Mouse (Mus musculus): Measurements from ENCODE around the gene Gm42957. TPM values are rescaled to one million over a fixed set of nuclear protein-coding genes. Genes with fewer than 3 reads are reported as not detected.
"Not testable (repeated sequence)": the region's sequence is repeated elsewhere in the genome, so short reads cannot be mapped to it uniquely, and the experiment has no call there.

Gm42957 gene
- total RNA-seq, 2 experiments from 2014 or later = 0.20 TPM; not detected in 1

DNA sequence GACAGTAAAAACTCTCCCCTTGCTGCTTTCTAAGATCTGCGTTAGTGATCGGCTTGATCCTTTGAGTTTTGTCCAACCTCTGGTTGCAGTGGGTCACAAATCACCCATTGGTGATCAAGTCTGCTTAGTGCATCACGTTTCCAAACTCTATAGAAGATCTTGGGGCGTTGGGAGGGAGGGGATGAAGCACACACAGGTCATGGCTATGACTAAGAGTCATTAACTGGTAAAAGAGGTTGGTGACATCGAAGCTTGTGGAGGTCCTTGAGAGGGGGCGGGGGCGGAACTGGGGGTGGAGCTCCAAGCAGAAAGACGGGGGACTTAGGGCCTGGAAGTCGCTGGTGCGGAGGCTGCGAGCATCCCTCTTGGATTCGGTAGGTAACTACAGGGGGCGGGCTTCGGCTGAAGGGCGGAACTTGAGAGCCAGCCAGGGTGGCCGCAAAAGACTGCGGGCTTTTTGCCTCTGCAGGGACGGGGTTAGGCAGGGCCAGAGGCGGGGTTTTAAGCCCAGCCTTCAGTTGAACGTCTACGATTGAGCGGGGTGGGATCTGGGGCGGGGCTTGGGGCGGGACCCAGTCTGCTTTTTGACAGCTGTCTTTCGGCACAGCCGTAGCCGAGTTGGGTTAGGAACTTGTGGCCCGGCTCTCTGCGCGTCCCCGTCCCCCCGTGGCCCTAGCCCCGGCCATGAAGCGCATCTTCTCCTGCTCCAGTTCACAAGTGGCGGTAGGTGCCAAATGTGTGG is 34.6 kb downstream of the Gm42957 start, which contains the start of gene Ankrd35:
TSS of gene Ankrd35 (plus strand) at position 405 of the 742 bp plus-strand sequence.
- intact Hi-C loops (cut with DNase I) = no loop called here

GRCm38 (mm10) chr3:96671519-96671918 is 36.2 kb downstream of the Gm42957 start:
- intact Hi-C loops (cut with DNase I) = no loop called here
- DNase-seq = no peak

More for the DNA sequence above, 34.6 kb downstream of the Gm42957 start, which contains the start of gene Ankrd35:
- DNase-seq = peak; percentile 68 to 73

DNA sequence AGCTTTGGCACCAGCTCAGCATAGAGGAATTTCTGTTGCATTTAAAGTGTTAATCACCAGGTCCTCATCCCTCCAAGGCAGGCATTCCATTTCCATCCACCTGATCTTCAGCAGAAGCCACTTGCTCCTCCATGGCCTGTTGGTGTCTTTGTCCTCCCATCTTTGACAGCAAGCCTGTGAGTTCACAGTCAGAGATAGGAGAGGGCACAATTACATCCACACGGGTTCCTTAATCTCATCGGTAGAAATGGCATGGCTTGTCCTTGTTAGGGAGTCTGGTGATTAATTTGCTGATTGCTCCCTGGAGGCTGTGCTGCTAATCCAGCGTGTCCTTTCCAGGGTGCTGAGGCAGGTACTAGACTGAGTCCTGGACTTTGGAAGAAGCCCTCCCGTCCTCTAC is 38.2 kb downstream of the Gm42957 start:
- intact Hi-C loops (cut with DNase I) = no loop called here

DNA sequence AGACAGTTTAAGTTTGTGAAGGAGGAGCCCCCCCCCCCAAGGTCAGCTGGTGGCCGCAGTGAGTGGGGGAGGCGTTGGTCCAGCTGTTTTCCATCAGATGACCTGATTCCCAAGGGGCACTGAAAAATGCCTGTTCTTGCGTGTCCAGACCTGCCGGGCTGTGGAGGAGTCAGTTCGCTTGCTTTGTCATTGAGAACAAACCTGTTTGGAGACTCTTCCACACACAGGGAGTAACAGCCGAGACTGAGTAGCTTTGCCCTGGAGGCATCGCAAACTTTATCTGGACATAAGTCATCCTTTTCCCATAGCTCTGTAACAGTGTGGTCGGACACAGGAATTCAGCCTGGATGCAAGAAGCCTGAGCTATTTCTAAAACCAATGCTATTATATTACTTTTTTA is 39.2 kb downstream of the Gm42957 start:
- intact Hi-C loops (cut with DNase I) = no loop called here
- DNase-seq = no peak

More for the DNA sequence above, 38.2 kb downstream of the Gm42957 start:
- no peak for DNase-seq

GRCm38 (mm10) chr3:96675171-96675570 is 39.9 kb downstream of the Gm42957 start:
- no peak for DNase-seq
- intact Hi-C loops (cut with DNase I) = no loop called here

DNA sequence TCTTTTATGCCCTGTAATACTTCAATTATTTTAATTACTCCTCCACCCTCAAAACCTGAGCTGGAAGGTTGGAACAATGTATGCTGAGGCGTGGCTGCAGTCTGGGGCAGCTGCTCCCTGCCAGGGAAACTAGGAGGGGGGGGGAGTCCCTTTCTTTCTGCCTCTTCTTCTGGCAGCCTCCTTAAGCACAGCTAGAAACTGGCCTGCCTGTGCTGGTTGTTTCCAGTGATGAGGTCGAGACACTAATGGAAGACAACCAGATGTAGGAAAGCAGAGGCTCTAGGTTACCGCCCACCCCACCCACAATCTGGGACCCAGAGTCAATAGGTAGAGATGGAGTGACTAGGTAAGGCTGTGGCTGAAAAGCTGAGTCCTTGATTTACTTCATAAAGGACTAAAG is 40.4 kb downstream of the Gm42957 start:
- DNase-seq = no peak
- intact Hi-C loops (cut with DNase I) = no loop called here

- intact Hi-C loops (cut with DNase I) = no loop called here
- DNase-seq = no peak
These were observed 43.2 kb downstream of the Gm42957 start for GRCm38 (mm10) chr3:96678456-96678855.

GRCm38 (mm10) chr3:96679159-96679674 is 43.9 kb downstream of the Gm42957 start:
- no peak for DNase-seq
- intact Hi-C loops (cut with DNase I) = no loop called here

- intact Hi-C loops (cut with DNase I) = no loop called here
- no peak for DNase-seq
These were observed 45.1 kb downstream of the Gm42957 start for GRCm38 (mm10) chr3:96680269-96680956.

DNA sequence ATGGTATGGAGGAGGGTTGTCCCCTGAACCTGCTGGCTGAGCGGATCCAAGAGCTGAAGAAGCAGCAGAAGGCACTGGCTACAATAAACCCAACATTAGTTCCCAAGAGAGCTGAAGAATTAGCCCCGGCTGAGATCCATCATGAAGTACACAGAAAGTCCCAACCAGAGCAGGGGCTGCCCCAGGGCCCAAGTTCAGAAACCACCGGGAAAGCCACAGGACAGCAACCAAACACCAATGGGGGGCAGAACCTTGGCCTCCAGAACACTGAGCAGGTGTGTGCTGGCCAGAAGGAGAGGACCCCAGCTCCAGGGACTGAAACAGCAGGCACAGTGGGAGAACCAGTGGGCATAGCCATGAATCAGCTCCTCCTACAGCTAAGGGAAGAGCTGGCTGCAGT is 48.2 kb downstream of the Gm42957 start:
- intact Hi-C loops (cut with DNase I) = no loop called here
- DNase-seq = no peak

DNA sequence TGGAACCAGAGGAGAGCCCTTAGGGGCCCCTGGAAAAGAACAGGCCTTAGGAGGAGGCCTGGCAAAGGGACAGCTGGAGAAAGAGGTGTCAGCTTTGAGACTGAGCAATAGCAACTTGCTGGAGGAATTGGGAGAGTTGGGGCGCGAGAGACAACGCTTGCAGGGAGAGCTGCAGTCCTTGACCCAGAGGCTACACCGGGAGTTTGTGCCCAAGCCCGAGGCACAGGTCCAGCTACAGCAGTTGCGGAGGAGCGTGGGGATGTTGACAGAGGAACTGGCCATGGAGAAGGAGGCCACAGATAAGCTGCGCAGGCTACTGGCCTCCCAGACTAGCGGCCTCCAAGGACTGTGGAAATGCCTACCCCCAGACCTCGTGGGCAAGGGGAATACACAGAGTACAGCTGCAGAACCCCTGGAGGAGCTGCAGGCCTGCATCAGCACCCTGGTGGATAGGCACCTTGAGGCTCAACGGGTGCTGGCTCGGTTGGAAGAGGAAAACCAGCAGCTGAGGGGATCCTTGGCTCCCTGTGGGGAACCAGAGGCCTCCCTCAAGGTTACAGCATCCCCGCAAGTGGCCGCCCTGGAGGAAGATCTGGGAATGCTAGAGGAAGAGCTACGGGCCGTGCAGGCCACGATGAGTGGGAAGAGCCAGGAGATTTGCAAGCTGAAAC is 49.0 kb downstream of the Gm42957 start:
- no peak for DNase-seq

DNA sequence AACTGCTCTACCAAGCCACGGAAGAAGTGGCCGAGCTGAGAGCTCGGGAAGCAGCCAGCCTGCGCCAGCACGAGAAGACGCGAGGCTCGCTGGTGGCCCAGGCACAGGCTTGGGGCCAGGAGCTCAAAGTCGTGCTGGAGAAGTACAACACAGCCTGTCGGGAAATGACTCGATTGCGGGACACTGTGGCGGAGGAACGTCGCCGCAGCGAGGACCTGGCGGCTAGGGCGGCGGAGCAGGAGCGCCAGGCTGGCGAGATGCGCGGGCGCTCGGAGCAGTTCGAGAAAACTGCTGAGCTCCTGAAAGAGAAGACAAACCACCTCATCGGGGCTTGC is 49.5 kb downstream of the Gm42957 start:
- no peak for DNase-seq
- intact Hi-C loops (cut with DNase I) = no loop called here

More for the DNA sequence above, 49.0 kb downstream of the Gm42957 start:
- intact Hi-C loops (cut with DNase I) = no loop called here

- DNase-seq; intact Hi-C loops (cut with DNase I): not testable (repeated sequence)
These were observed 50.8 kb downstream of the Gm42957 start for GRCm38 (mm10) chr3:96686057-96686456.

DNA sequence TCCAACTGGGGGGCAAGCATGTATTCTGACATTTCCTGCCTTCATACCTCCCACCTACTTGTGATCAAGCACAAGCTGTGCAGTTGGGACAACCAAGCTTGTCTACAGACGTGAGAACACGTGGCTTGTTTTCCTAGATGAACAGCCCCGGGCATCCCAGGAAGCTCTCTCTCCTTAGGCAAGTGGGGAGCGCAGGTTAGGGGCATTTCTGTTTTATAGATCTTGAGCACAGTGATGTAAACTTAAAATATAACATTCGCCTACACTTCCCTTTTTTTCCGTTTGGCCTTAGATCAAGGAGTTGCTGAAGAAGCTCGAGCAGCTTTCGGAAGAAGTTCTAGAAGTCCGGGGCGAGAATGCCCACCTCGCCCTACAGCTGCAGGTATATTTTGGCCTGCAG is 53.6 kb downstream of the Gm42957 start:
- no peak for DNase-seq

DNA sequence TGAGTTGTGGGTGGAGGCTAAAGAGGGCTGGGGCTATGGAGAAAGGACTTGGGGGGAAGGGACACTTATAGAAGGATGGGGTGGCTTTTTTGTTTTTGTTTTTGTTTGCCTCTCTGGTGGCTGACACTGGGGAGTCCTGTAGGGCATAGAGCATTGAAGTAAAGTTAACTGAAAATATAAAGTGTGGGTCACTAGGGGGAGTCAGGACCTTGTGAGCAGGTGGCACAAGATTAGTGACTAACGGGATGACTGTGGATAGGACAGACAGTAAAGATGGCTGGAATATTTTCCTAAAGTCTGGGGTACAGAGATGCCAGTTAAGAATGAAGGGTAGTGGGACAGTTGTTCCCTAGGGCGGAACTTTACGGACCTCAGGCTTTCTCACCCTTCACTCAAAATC is 55.0 kb downstream of the Gm42957 start:
- no peak for DNase-seq
- intact Hi-C loops (cut with DNase I) = no loop called here

More for the DNA sequence above, 53.6 kb downstream of the Gm42957 start:
- intact Hi-C loops (cut with DNase I) = no loop called here

GRCm38 (mm10) chr3:96692506-96692905 is 57.2 kb downstream of the Gm42957 start:
- DNase-seq = peak in 1 of 2 experiments; percentile 46
- intact Hi-C loops (cut with DNase I) = no loop called here

DNA sequence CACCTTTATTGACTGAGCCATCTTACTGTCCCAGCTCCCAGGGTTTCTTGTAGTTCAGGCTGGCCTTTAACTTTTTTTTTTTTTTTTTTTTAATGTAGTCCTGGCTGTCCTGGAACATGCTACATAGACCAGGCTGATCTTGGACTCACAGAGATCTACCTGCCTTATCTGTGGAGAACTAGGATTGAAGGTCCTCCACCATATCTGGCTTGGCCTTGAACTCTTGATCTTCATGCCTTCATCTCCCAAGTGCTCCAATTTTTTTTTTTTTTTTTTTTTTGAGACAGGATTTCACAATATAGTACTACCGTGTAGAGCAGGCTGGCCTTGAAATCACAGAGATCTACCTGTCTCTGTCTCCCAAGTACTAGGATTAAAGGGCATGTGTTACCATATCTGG is 58.3 kb downstream of the Gm42957 start:
- no peak for DNase-seq
- intact Hi-C loops (cut with DNase I) = no loop called here

DNA sequence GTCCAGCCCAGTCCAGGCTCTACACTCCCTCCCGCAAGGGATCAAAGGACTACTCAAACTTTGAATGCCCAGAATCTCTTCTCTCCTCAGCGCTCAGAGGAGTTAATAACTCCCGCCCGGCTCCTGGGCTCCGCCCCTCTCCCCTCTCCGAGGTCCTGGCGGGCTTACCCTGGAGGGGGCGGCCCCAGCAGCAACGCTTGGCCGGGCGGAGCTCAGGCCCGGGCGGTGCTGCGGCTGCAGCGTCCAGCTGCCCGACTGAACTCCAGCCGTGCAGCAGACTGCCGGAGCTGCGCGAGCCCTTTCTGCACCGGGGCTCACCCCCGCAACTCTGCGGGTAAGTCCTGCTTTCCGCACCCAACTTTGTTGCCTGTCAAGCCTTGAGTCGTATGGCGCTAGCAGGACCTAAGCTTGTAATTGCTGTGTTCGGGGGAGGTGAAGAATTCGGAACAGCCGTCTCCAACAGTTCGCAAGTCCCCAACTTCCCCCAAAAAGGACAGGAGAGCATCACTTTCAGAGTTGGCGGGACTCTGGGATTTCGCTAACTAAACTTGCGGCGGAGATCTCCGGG is 61.0 kb downstream of the Gm42957 start, which contains the start of gene Pias3:
TSS of gene Pias3 (plus strand) at position 187 of the 568 bp plus-strand sequence.
- peak; percentile 76 to 83 for DNase-seq
- intact Hi-C loops (cut with DNase I) = no loop called here

GRCm38 (mm10) chr3:96696766-96697732 is 61.8 kb downstream of the Gm42957 start:
- intact Hi-C loops (cut with DNase I) = no loop called here
- DNase-seq = peak; percentile 87 to 89
